ENCODE assay signal across 8 mouse cellular contexts in the genomic region with DNA sequence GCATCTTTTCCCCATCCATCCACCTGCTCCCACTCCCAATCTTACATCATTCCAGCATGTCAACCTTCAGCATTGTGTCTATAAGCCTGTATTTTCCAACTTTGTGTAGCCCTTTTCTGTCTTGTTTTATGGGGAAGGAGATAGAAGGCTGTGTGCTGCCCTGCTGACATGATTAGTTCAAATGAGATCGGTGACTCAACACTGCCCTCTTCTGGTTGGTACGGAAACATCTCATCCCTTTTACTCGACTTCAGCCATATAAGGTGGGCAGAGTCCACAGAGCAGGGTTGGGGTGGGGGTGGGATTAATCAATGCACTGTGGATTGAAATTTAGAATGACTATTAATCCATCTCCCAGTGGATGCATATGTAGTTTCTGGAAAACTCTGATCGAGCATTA. TPM values are rescaled to one million over a fixed set of nuclear protein-coding genes. Genes with fewer than 3 reads are reported as not detected.
A peak's percentile ranks its signal among the peaks of the same experiment; 100 is the strongest.
DNase-seq lines count a peak whose midpoint lies in the region; ATAC-seq and TF ChIP-seq lines count a peak whose summit lies in the region.

No protein-coding gene starts in this region.

- peak; percentile 10 for DNase-seq in kidney, adult 11 months
- peak; percentile 56 for DNase-seq in brain, embryonic 18.5 days (ENCODE audit: low read depth, low spot score)
- DNase-seq in forebrain, embryonic 11.5 days (ENCODE audit: low spot score): peak; percentile 70
- peak; percentile 22 to 56 for DNase-seq in layer of hippocampus, postnatal 25 days (ENCODE audit: extremely low spot score in 1 of 2, low spot score in 1 of 2)

- no peaks in the 10 kb centered on the region for H3K4me1 ChIP-seq in kidney, embryonic 15.5 days
- H3K4me1 ChIP-seq in forebrain, embryonic 11.5 days (replicated peaks; ENCODE audit: control insufficient read depth, insufficient read depth, low read length): no peaks in the 10 kb centered on the region
- H3K4me1 ChIP-seq in hindbrain, embryonic 15.5 days (replicated peaks): no peaks in the 10 kb centered on the region
- H3K4me1 ChIP-seq in small intestine, adult 2 months (ENCODE audit: control insufficient read depth, insufficient read depth, insufficient read length, low read length): peaks cover 9% of the 10 kb centered on the region

- no peak overlapping the region for H3K4me2 ChIP-seq in kidney, embryonic 15.5 days
- H3K4me2 ChIP-seq in forebrain, embryonic 11.5 days (ENCODE audit: low read depth, low read length, severe bottlenecking): no peak overlapping the region
- no peak overlapping the region for H3K4me2 ChIP-seq in hindbrain, embryonic 15.5 days

- no peaks in the 10 kb centered on the region for H3K36me3 ChIP-seq in kidney, embryonic 15.5 days
- no peaks in the 10 kb centered on the region for H3K36me3 ChIP-seq in forebrain, embryonic 11.5 days (ENCODE audit: control insufficient read depth, insufficient read depth, low read length)
- H3K36me3 ChIP-seq in hindbrain, embryonic 15.5 days: no peaks in the 10 kb centered on the region
- no peaks in the 10 kb centered on the region for H3K36me3 ChIP-seq in small intestine, adult 2 months (ENCODE audit: control insufficient read depth, insufficient read depth, low read length)

- no peak overlapping the region for H3K4me3 ChIP-seq in kidney, embryonic 15.5 days (replicated peaks)
- H3K4me3 ChIP-seq in forebrain, embryonic 11.5 days (ENCODE audit: low read depth, low read length): no peak overlapping the region
- H3K4me3 ChIP-seq in hindbrain, embryonic 15.5 days: no peak overlapping the region
- no peak overlapping the region for H3K4me3 ChIP-seq in small intestine, adult 2 months (ENCODE audit: low read depth, low read length)

- no peak for TF ChIP-seq POLR2A in small intestine, adult 2 months (IDR thresholded peaks at IDR 0.05; ENCODE audit: low read depth, low read length)

- no peak overlapping the region for H3K27ac ChIP-seq in kidney, embryonic 15.5 days
- H3K27ac ChIP-seq in forebrain, embryonic 11.5 days (ENCODE audit: low read depth, low read length): no peak overlapping the region
- no peak overlapping the region for H3K27ac ChIP-seq in hindbrain, embryonic 15.5 days (replicated peaks)
- H3K27ac ChIP-seq in small intestine, adult 2 months (ENCODE audit: insufficient read depth, low read depth, low read length): no peak overlapping the region

- H3K9ac ChIP-seq in kidney, embryonic 15.5 days: no peak overlapping the region
- no peak overlapping the region for H3K9ac ChIP-seq in forebrain, embryonic 11.5 days (ENCODE audit: low read length)
- H3K9ac ChIP-seq in hindbrain, embryonic 15.5 days: no peak overlapping the region

- 8% methylated on average over 4 of the region's 4 CpGs for WGBS in kidney, embryonic 15.5 days
- 8% methylated on average over 4 of the region's 4 CpGs for WGBS in forebrain, embryonic 11.5 days
- WGBS in hindbrain, embryonic 15.5 days: 8% methylated on average over 4 of the region's 4 CpGs
- 7% methylated on average over 4 of the region's 4 CpGs for WGBS in small intestine, adult 2 months

- TF ChIP-seq CTCF in small intestine, adult 2 months (IDR thresholded peaks at IDR 0.05; ENCODE audit: extremely low read depth, insufficient read length, insufficient replicate concordance, low read depth, low read length): peak; percentile 44; the same call in 1 of the 2 replicates

- ATAC-seq in kidney, embryonic 15.5 days (replicated peaks; ENCODE audit: low FRiP score): no peak
- ATAC-seq in forebrain, embryonic 11.5 days (replicated peaks; ENCODE audit: low FRiP score): 0 out of 2 replicates have a peak, but pooled peaks have one; percentile 39
- ATAC-seq in hindbrain, embryonic 15.5 days (ENCODE audit: low FRiP score, low read depth): peak; percentile 80
- ATAC-seq in megakaryocyte progenitor cell, adult 5-6 weeks (replicated peaks; ENCODE audit: poor library complexity): peak; percentile 92

- H3K9me3 ChIP-seq in kidney, embryonic 15.5 days (replicated peaks): no peaks in the 10 kb centered on the region
- no peaks in the 10 kb centered on the region for H3K9me3 ChIP-seq in forebrain, embryonic 11.5 days (ENCODE audit: control insufficient read depth, low read length)
- H3K9me3 ChIP-seq in hindbrain, embryonic 15.5 days: no peaks in the 10 kb centered on the region

- H3K27me3 ChIP-seq in kidney, embryonic 15.5 days: no peaks in the 10 kb centered on the region
- no peaks in the 10 kb centered on the region for H3K27me3 ChIP-seq in forebrain, embryonic 11.5 days (ENCODE audit: control insufficient read depth, insufficient read depth, low read length)
- H3K27me3 ChIP-seq in hindbrain, embryonic 15.5 days: no peaks in the 10 kb centered on the region
- no peaks in the 10 kb centered on the region for H3K27me3 ChIP-seq in small intestine, adult 2 months (ENCODE audit: control insufficient read depth, insufficient read depth, low read length)

RNA-seq across cellular contexts. Expression of a gene that starts 40.4 kb away (rescaled TPM):
- polyA plus RNA-seq in kidney, embryonic 15.5 days (2015; fragmentation: Nextera tagmentation; extraction: Ambion mirVana): 53.6 and 56.5 TPM in 2 replicates
- polyA plus RNA-seq in forebrain, embryonic 11.5 days (2014; fragmentation: Nextera tagmentation; extraction: Ambion mirVana): 61.8 and 71.7 TPM in 2 replicates
- 32.7 and 35.2 TPM in 2 replicates for polyA plus RNA-seq in hindbrain, embryonic 15.5 days (2015; fragmentation: Nextera tagmentation; extraction: Ambion mirVana)
- total RNA-seq in layer of hippocampus, postnatal 25 days (2021): 10 to 100 TPM; 10.1 to 14.1 TPM
- total RNA-seq in megakaryocyte progenitor cell, adult 5-6 weeks (2015): 88.0 and 100 TPM in 2 replicates
- total RNA-seq in megakaryocyte progenitor cell, adult 5-6 weeks (2017): 66.3 and 75.4 TPM in 2 replicates
- 0.48 and 0.65 TPM in 2 replicates for polyA plus RNA-seq in small intestine, adult 2 months (2012; rRNA removed)

RNA-seq across cellular contexts. Expression of a gene that starts 40.8 kb away (rescaled TPM):
- polyA plus RNA-seq in kidney, embryonic 15.5 days (2015; fragmentation: Nextera tagmentation; extraction: Ambion mirVana): 4.2 and 4.8 TPM in 2 replicates
- 3.2 and 6.7 TPM in 2 replicates for polyA plus RNA-seq in forebrain, embryonic 11.5 days (2014; fragmentation: Nextera tagmentation; extraction: Ambion mirVana)
- 14.1 and 18.4 TPM in 2 replicates for polyA plus RNA-seq in hindbrain, embryonic 15.5 days (2015; fragmentation: Nextera tagmentation; extraction: Ambion mirVana)
- total RNA-seq in layer of hippocampus, postnatal 25 days (2021): 1 to 10 TPM; 5.6 to 7.5 TPM
- 0.56 and 3.5 TPM in 2 replicates for total RNA-seq in megakaryocyte progenitor cell, adult 5-6 weeks (2015)
- 2.6 and 2.8 TPM in 2 replicates for total RNA-seq in megakaryocyte progenitor cell, adult 5-6 weeks (2017)
- 0.39 and 0.41 TPM in 2 replicates for polyA plus RNA-seq in small intestine, adult 2 months (2012; rRNA removed)

Comparison
In these comparisons a context has a peak if more than half of its experiments do, and no peak if none do; other contexts are left out.
1. DNase-seq: peak in every context shown above with its lines; median percentile 70 in forebrain, embryonic 11.5 days; 56 in brain, embryonic 18.5 days; 39 in layer of hippocampus, postnatal 25 days; 10 in kidney, adult 11 months.
2. RNA of a gene that starts 40.4 kb away (polyA plus RNA-seq): 61.8 to 71.7 TPM in forebrain, embryonic 11.5 days, 53.6 to 56.5 TPM in kidney, embryonic 15.5 days and 32.7 to 35.2 TPM in hindbrain, embryonic 15.5 days; 0.48 to 0.65 TPM in small intestine, adult 2 months; every median in the first group is over 10 times any median in the second.